In genomic region chr2:18053951-18054530, GRCm38 (mm10) we compare ENCODE assay signal across 8 mouse cellular contexts. TPM values are rescaled to one million over a fixed set of nuclear protein-coding genes. Genes with fewer than 3 reads are reported as not detected.
DNase-seq lines count a peak whose midpoint lies in the region; ATAC-seq lines count a peak whose summit lies in the region.

No protein-coding gene starts in this region.

- intact Hi-C loops in heart, postnatal 14 days (cut with DNase I) = no loop called here

- no peak overlapping the region for H3K9ac ChIP-seq in limb, embryonic 13.5 days

- no peaks in the 10 kb centered on the region for H3K36me3 ChIP-seq in forebrain, embryonic 10.5 days (replicated peaks)
- no peaks in the 10 kb centered on the region for H3K36me3 ChIP-seq in limb, embryonic 13.5 days

- H3K27me3 ChIP-seq in forebrain, embryonic 10.5 days (ENCODE audit: poor library complexity, severe bottlenecking) = no peaks in the 10 kb centered on the region
- no peaks in the 10 kb centered on the region for H3K27me3 ChIP-seq in limb, embryonic 13.5 days

- H3K4me2 ChIP-seq in limb, embryonic 13.5 days (replicated peaks) = no peak overlapping the region

- H3K4me3 ChIP-seq in forebrain, embryonic 10.5 days = peak overlapping the region; percentile 93
- no peak overlapping the region for H3K4me3 ChIP-seq in limb, embryonic 13.5 days

- no peak for ATAC-seq in limb, embryonic 13.5 days (ENCODE audit: low FRiP score, low read depth)
- ATAC-seq in erythroblast, adult 5-6 weeks (replicated peaks; ENCODE audit: low FRiP score, poor library complexity, severe bottlenecking) = no peak

- H3K4me1 ChIP-seq in forebrain, embryonic 10.5 days = peaks cover 68% of the 10 kb centered on the region
- H3K4me1 ChIP-seq in limb, embryonic 13.5 days = peaks cover 57% of the 10 kb centered on the region

- 7% methylated on average over 2 of the region's 2 CpGs for WGBS in forebrain, embryonic 10.5 days
- 30% methylated on average over 2 of the region's 2 CpGs for WGBS in limb, embryonic 13.5 days

- peak overlapping the region; percentile 99 for H3K27ac ChIP-seq in forebrain, embryonic 10.5 days
- H3K27ac ChIP-seq in limb, embryonic 13.5 days = peak overlapping the region; percentile 23; the same call in 1 of the 2 replicates

- DNase-seq in ovary, postnatal 36 days (ENCODE audit: low spot score) = peak; percentile 41
- DNase-seq in ovary, postnatal 14 days (ENCODE audit: low spot score) = no peak
- DNase-seq in forebrain, embryonic 10.5 days (ENCODE audit: extremely low spot score, low spot score) = no peak
- DNase-seq in heart, postnatal 14 days = peak; percentile 70 to 82
- no peak for DNase-seq in cerebellum, adult 9-10 months
- DNase-seq in adipocyte (ENCODE audit: low spot score) = no peak

- H3K9me3 ChIP-seq in forebrain, embryonic 10.5 days = no peaks in the 10 kb centered on the region
- no peaks in the 10 kb centered on the region for H3K9me3 ChIP-seq in limb, embryonic 13.5 days

RNA-seq across cellular contexts. Expression of gene Mllt10, which starts 1.0 kb away (rescaled TPM):
- polyA plus RNA-seq in forebrain, embryonic 10.5 days (2016; fragmentation: Nextera tagmentation; extraction: Ambion mirVana) = 65.0 and 68.0 TPM in 2 replicates
- total RNA-seq in heart, postnatal 14 days (2021) = 10 to 100 TPM; 41.6 to 42.5 TPM
- polyA plus RNA-seq in limb, embryonic 13.5 days (2015; fragmentation: Nextera tagmentation; extraction: Ambion mirVana) = 68.1 and 72.2 TPM in 2 replicates
- total RNA-seq in erythroblast, adult 5-6 weeks (2015; ENCODE audit: low replicate concordance) = 20.8 and 27.4 TPM in 2 replicates
- total RNA-seq in erythroblast, adult 5-6 weeks (2017; ENCODE audit: low replicate concordance) = 18.1 and 18.3 TPM in 2 replicates

RNA-seq across cellular contexts. Expression of gene Skida1, which starts 5.2 kb away (rescaled TPM):
- polyA plus RNA-seq in forebrain, embryonic 10.5 days (2016; fragmentation: Nextera tagmentation; extraction: Ambion mirVana) = 16.0 and 17.2 TPM in 2 replicates
- total RNA-seq in heart, postnatal 14 days (2021) = 1 to 10 TPM; 3.3 to 4.8 TPM
- polyA plus RNA-seq in limb, embryonic 13.5 days (2015; fragmentation: Nextera tagmentation; extraction: Ambion mirVana) = 12.2 and 14.9 TPM in 2 replicates
- not detected in 2 replicates for total RNA-seq in erythroblast, adult 5-6 weeks (2015; ENCODE audit: low replicate concordance)
- 0.42 and 0.51 TPM in 2 replicates for total RNA-seq in erythroblast, adult 5-6 weeks (2017; ENCODE audit: low replicate concordance)

RNA-seq across cellular contexts. Expression of gene A930004D18Rik, which starts 16.5 kb away (rescaled TPM):
- 13.8 and 17.9 TPM in 2 replicates for polyA plus RNA-seq in forebrain, embryonic 10.5 days (2016; fragmentation: Nextera tagmentation; extraction: Ambion mirVana)
- 1 to 10 TPM; 3.1 to 4.0 TPM for total RNA-seq in heart, postnatal 14 days (2021)
- polyA plus RNA-seq in limb, embryonic 13.5 days (2015; fragmentation: Nextera tagmentation; extraction: Ambion mirVana) = 15.3 and 19.4 TPM in 2 replicates
- total RNA-seq in erythroblast, adult 5-6 weeks (2015; ENCODE audit: low replicate concordance) = not detected in 2 replicates
- total RNA-seq in erythroblast, adult 5-6 weeks (2017; ENCODE audit: low replicate concordance) = not detected in 2 replicates

RNA-seq across cellular contexts. Expression of gene H2al2a, which starts 57.3 kb away (rescaled TPM):
- polyA plus RNA-seq in forebrain, embryonic 10.5 days (2016; fragmentation: Nextera tagmentation; extraction: Ambion mirVana) = not detected in 2 replicates
- total RNA-seq in heart, postnatal 14 days (2021) = not detected
- polyA plus RNA-seq in limb, embryonic 13.5 days (2015; fragmentation: Nextera tagmentation; extraction: Ambion mirVana) = not detected in 2 replicates
- not detected in 2 replicates for total RNA-seq in erythroblast, adult 5-6 weeks (2015; ENCODE audit: low replicate concordance)
- total RNA-seq in erythroblast, adult 5-6 weeks (2017; ENCODE audit: low replicate concordance) = not detected in 2 replicates

Comparison
In these comparisons a context has a peak if more than half of its experiments do, and no peak if none do; other contexts are left out.
1. DNase-seq: peak in ovary, postnatal 36 days (single experiment) and heart, postnatal 14 days (2 of 2); none in ovary, postnatal 14 days (single experiment), forebrain, embryonic 10.5 days (single experiment), cerebellum, adult 9-10 months (single experiment) and adipocyte (single experiment).
2. RNA of gene A930004D18Rik, which starts 16.5 kb away (total RNA-seq): 3.1 to 4.0 TPM in heart, postnatal 14 days; not detected in erythroblast, adult 5-6 weeks; every median in the first group is over 4 times any median in the second.